Mouse (Mus musculus) midbrain, embryonic 11.5 days (tissue): Measurements from ENCODE around the gene Stard13. TPM values are rescaled to one million over a fixed set of nuclear protein-coding genes. Genes with fewer than 3 reads are reported as not detected.

Source experiments
- ATAC-seq: fragments of 200-750 bp; cut with Nextera tagmentation; 2 replicates; pipeline ENCODE4 v1.8.0; 2017; ENCODE audit warnings: moderate TSS enrichment, moderate library complexity; ENCODE audit not compliant: low FRiP score
- DNase-seq: peaks from one replicate; pipeline ENCODE4 v3.0.0; 2015; ENCODE audit warnings: low spot score; ENCODE audit errors: missing footprints
- H3K27ac ChIP-seq: fragments of 300-500 bp; sonication (generic); 2 replicates; pipeline ENCODE4 v1.5.1; 2014; ENCODE audit warnings: low read depth, low read length
- H3K27me3 ChIP-seq: fragments of 300-500 bp; sonication (generic); 2 replicates; pipeline ENCODE4 v1.6.1; 2014; ENCODE audit warnings: mild to moderate bottlenecking, low read length, moderate library complexity, mixed read lengths; ENCODE audit not compliant: control insufficient read depth, insufficient read depth
- H3K36me3 ChIP-seq: fragments of 300-500 bp; sonication (generic); 2 replicates; pipeline ENCODE4 v1.6.1; 2014; ENCODE audit warnings: mild to moderate bottlenecking, low read length, moderate library complexity, mixed read lengths; ENCODE audit not compliant: control insufficient read depth, insufficient read depth
- H3K4me1 ChIP-seq: fragments of 300-500 bp; sonication (generic); 2 replicates; pipeline ENCODE4 v1.6.1; 2014; ENCODE audit warnings: low read length; ENCODE audit not compliant: control insufficient read depth, insufficient read depth
- H3K4me2 ChIP-seq: fragments of 300-500 bp; sonication (generic); 2 replicates; pipeline ENCODE4 v1.6.1; 2014; ENCODE audit warnings: mild to moderate bottlenecking, moderate library complexity
- H3K4me3 ChIP-seq: fragments of 300-500 bp; sonication (generic); 2 replicates; pipeline ENCODE4 v1.5.1; 2014; ENCODE audit warnings: low read depth, low read length
- H3K9ac ChIP-seq: fragments of 300-500 bp; sonication (generic); 2 replicates; pipeline ENCODE4 v1.6.1; 2014; ENCODE audit warnings: low read length
- H3K9me3 ChIP-seq: fragments of 300-500 bp; sonication (generic); 2 replicates; pipeline ENCODE4 v1.6.1; 2016; ENCODE audit warnings: low read length; ENCODE audit not compliant: control insufficient read depth
- WGBS: fragments of 180-500 bp; shearing (Covaris S2); extraction: QIAGEN DNeasy Blood & Tissue Kit; methylation state at CpG from one replicate; pipeline ENCODE4 v1.1.7; 2014; 5-methylcytosine and 5-hydroxymethylcytosine counted together
- polyA plus RNA-seq: library from polyadenylated mRNA; unstranded; fragments of >200 nt; fragmentation: Nextera tagmentation; extraction: Ambion mirVana; gene quantifications from 2 replicates; pipeline ENCODE4 v1.2.1, GENCODE M21; 2014

The Stard13 gene
- polyA plus RNA-seq, 1 experiment from 2014 or later, result 2.9 TPM

- no peaks in the 10 kb centered on the region for H3K4me1 ChIP-seq
- H3K9ac ChIP-seq, result no peak overlapping the region
- DNase-seq, result no peak
- ATAC-seq, result no peak
- no peaks in the 10 kb centered on the region for H3K9me3 ChIP-seq
- no peak overlapping the region for H3K4me3 ChIP-seq
- H3K4me2 ChIP-seq, result no peak overlapping the region
- no peaks in the 10 kb centered on the region for H3K36me3 ChIP-seq
- H3K27ac ChIP-seq, result no peak overlapping the region
- 82% methylated on average over 6 of the region's 6 CpGs for WGBS
- H3K27me3 ChIP-seq, result no peaks in the 10 kb centered on the region
Measured at GRCm38 (mm10) chr5:151071430-151071829, 162.2 kb downstream of the Stard13 start.

- WGBS, result 81% methylated on average over 6 of the region's 6 CpGs
- ATAC-seq, result no peak
- no peak overlapping the region for H3K27ac ChIP-seq
Measured at GRCm38 (mm10) chr5:151070896-151071295, 162.7 kb downstream of the Stard13 start.

GRCm38 (mm10) chr5:151069569-151069968, 164.1 kb downstream of the Stard13 start:
- H3K4me1 ChIP-seq, result no peaks in the 10 kb centered on the region

More at GRCm38 (mm10) chr5:151070896-151071295, 162.7 kb downstream of the Stard13 start:
- Histone ChIP-seq H3K4me2 (no peak overlapping the region), H3K36me3 (no peaks in the 10 kb centered on the region), H3K9ac (no peak overlapping the region), H3K27me3 (no peaks in the 10 kb centered on the region), H3K9me3 (no peaks in the 10 kb centered on the region), H3K4me3 (no peak overlapping the region), H3K4me1 (no peaks in the 10 kb centered on the region)
- DNase-seq, result no peak

GRCm38 (mm10) chr5:151066016-151066415, 167.6 kb downstream of the Stard13 start:
- Histone ChIP-seq H3K4me3 (no peak overlapping the region), H3K27ac (no peak overlapping the region), H3K9me3 (no peaks in the 10 kb centered on the region; the same call in 1 of the 2 replicates), H3K27me3 (no peaks in the 10 kb centered on the region), H3K9ac (no peak overlapping the region), H3K36me3 (no peaks in the 10 kb centered on the region), H3K4me2 (no peak overlapping the region), H3K4me1 (no peaks in the 10 kb centered on the region)
- ATAC-seq (no peak), DNase-seq (no peak)
- 88% methylated on average over 5 of the region's 5 CpGs for WGBS

More at GRCm38 (mm10) chr5:151069569-151069968, 164.1 kb downstream of the Stard13 start:
- Histone ChIP-seq H3K9ac (no peak overlapping the region), H3K36me3 (no peaks in the 10 kb centered on the region), H3K9me3 (no peaks in the 10 kb centered on the region), H3K27me3 (no peaks in the 10 kb centered on the region), H3K27ac (no peak overlapping the region), H3K4me2 (no peak overlapping the region), H3K4me3 (no peak overlapping the region)
- ATAC-seq (no peak), DNase-seq (no peak)
- 80% methylated on average over 2 of the region's 2 CpGs for WGBS

DNA sequence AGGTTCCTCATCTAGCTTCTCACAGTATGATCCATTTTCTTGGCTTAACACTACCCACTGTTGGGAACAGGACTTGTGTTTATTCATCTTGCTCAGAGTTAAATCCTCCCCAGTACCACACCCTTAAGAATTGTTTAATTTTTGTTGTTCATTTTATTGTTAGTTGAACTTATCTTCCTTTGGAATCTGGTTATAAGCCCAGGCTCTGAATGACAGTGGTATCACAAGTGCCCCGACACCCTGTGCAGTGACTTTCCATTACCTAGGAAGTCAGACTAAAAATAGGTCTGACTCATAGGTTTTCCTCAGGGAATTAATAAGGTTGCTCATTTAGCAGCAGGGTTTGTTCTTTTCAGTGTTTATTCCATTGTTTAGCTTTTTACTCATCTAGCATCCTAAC, 168.4 kb downstream of the Stard13 start:
- WGBS, result 94% methylated on average over 1 of the region's 1 CpGs
- no peak for DNase-seq
- no peak for ATAC-seq

DNA sequence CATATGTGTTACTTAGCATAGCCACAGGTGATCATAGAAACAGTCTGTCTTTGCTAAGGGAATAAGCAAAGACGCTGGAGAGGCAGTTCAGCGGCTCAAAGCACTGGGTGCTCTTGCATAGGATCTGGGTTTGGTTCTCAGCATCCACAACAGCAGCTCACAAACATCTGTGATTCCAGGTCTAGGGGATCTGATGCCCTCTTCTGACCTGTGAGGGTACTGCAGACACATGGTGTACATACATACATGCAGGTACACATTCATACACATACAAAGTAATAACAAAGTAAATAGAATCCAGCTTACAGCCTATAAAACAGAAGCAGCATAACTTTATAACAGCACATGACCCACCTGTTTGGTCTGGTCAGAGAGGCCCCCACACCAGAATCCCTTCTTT, 171.7 kb downstream of the Stard13 start:
- H3K4me2 ChIP-seq, result no peak overlapping the region
- no peaks in the 10 kb centered on the region for H3K36me3 ChIP-seq
- H3K9ac ChIP-seq, result no peak overlapping the region
- no peaks in the 10 kb centered on the region for H3K4me1 ChIP-seq
- DNase-seq (no peak), ATAC-seq (no peak)
- no peaks in the 10 kb centered on the region; the same call in 1 of the 2 replicates for H3K9me3 ChIP-seq
- H3K4me3 ChIP-seq, result no peak overlapping the region
- H3K27me3 ChIP-seq, result no peaks in the 10 kb centered on the region
- H3K27ac ChIP-seq, result no peak overlapping the region
- WGBS, result 97% methylated on average over 2 of the region's 2 CpGs

More for the DNA sequence above, 168.4 kb downstream of the Stard13 start:
- H3K27ac ChIP-seq, result no peak overlapping the region
- no peak overlapping the region for H3K4me3 ChIP-seq
- no peaks in the 10 kb centered on the region for H3K27me3 ChIP-seq
- no peaks in the 10 kb centered on the region for H3K4me1 ChIP-seq
- H3K36me3 ChIP-seq, result no peaks in the 10 kb centered on the region
- H3K4me2 ChIP-seq, result no peak overlapping the region
- no peaks in the 10 kb centered on the region; the same call in 1 of the 2 replicates for H3K9me3 ChIP-seq
- H3K9ac ChIP-seq, result no peak overlapping the region

DNA sequence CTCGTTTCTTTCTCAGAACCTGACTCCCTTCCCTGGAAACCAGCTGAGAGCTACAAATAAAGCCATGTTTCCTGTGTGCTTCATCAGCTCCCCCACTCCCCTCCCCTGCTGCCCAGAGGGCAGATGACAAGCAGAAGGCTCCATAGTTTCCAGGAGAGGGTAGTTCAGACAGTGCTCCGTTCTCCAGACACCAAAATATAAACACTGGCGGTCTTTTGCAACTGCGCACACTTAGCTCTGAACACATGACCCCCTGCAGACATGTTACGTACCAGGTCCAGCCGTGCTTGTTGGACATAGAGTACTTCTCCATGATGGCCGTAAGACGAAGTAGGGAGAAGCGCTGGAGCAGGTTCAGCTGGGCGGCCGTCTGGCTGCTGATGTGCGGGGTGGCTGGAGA, 173.2 kb downstream of the Stard13 start:
- Histone ChIP-seq H3K36me3 (no peaks in the 10 kb centered on the region), H3K27ac (no peak overlapping the region), H3K4me2 (no peak overlapping the region), H3K4me1 (no peaks in the 10 kb centered on the region), H3K4me3 (no peak overlapping the region), H3K9ac (no peak overlapping the region), H3K27me3 (no peaks in the 10 kb centered on the region), H3K9me3 (no peaks in the 10 kb centered on the region; the same call in 1 of the 2 replicates)
- no peak for DNase-seq
- 86% methylated on average over 12 of the region's 12 CpGs for WGBS
- no peak for ATAC-seq

DNA sequence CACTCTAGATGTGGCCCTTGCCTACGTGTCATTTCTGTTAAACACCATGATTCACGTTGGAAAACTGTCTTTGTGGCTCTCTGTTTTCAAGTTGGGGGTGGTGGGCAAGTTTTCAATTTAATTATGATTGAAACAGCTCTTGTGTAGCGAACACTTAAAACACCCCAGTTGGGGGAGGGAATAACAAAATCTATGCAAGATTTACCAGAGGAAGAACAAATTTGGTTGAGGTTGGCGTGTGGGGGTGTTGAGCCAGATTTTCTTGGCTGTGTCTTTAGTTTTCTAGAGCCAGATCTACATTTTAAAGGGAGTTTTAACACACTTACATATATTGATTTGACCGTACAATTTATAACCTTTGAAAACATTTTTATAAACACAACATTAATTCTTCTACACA, 173.9 kb downstream of the Stard13 start:
- 91% methylated on average over 5 of the region's 5 CpGs for WGBS
- no peak for DNase-seq
- H3K27me3 ChIP-seq, result no peaks in the 10 kb centered on the region
- no peak overlapping the region for H3K4me2 ChIP-seq
- no peaks in the 10 kb centered on the region; the same call in 1 of the 2 replicates for H3K9me3 ChIP-seq
- no peak overlapping the region for H3K9ac ChIP-seq
- H3K36me3 ChIP-seq, result no peaks in the 10 kb centered on the region
- H3K4me3 ChIP-seq, result no peak overlapping the region
- H3K4me1 ChIP-seq, result 0 out of 2 replicates have a peak, but pooled peaks cover under 1% of the 10 kb centered on the region
- no peak overlapping the region for H3K27ac ChIP-seq
- no peak for ATAC-seq

DNA sequence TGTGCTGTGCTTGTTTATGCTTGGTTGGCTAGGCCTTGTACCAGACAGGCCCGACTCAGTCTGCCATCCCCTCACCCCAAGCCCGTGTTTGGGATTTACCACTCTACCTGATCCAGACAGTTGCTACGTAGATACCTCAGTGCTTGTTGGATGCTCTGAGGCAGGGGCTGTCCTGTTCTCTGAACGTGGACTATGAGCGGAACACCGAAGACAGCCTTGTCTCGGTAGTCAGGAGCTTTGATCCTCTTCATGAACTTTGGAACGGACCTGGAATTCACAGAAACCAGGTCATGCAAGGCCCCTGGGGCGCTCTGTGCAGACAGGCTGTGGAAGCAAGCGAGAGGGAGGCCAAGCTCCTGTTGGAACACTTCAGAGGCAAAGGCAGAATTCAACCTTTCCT, 174.3 kb downstream of the Stard13 start:
- Histone ChIP-seq H3K27ac (no peak overlapping the region), H3K4me1 (0 out of 2 replicates have a peak, but pooled peaks cover 2% of the 10 kb centered on the region), H3K4me2 (no peak overlapping the region), H3K36me3 (no peaks in the 10 kb centered on the region), H3K27me3 (no peaks in the 10 kb centered on the region), H3K9me3 (no peaks in the 10 kb centered on the region; the same call in 1 of the 2 replicates), H3K4me3 (no peak overlapping the region), H3K9ac (no peak overlapping the region)
- 89% methylated on average over 10 of the region's 10 CpGs for WGBS
- DNase-seq (no peak), ATAC-seq (no peak)
